ENCODE assay signal across 20 mouse cellular contexts in the genomic region with DNA sequence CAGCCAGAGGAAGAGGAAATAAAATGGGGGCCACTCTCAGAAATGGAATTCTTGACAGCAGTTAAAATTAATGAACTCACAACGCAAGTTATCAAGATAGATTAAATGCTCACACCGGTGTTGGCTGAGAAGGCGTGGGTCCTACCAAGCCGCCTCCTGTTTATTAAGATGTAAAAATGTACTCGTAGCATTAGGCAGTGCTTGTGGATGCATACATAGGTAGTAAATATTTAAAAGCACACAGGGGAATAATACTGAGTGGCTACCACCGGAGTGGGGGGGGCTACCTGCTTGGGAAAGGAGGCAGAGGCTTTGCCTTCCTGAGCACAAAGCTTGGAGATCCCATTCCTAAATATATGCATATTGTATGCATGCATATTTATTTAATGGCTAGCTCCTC.
"Had no signal": no experiment of that assay in that cellular context is flagged by ENCODE, and none has a peak within 500 bp of the region (broad histone marks: within the 10 kb centered on the region; RNA-seq: fewer than 3 reads in every experiment).

No protein-coding gene starts in this region.

- DNase-seq: kidney, adult 18-20 months; kidney, adult 9 months; kidney, postnatal 14 days; left cerebral cortex, postnatal 4 days; liver, postnatal 0 days; lung, embryonic 14.5 days; right cerebral cortex, adult 18-20 months; right cerebral cortex, postnatal 14 days; thymus, adult 2 months; thymus, postnatal 25 days had no signal

- H3K27ac ChIP-seq: limb, embryonic 12.5 days; limb, embryonic 15.5 days; liver, embryonic 14.5 days; macrophage; stomach, postnatal 0 days had no signal

- H3K36me3 ChIP-seq: limb, embryonic 12.5 days; limb, embryonic 15.5 days had no signal

- H3K4me3 ChIP-seq: limb, embryonic 12.5 days; limb, embryonic 15.5 days; myocyte had no signal

- ATAC-seq: inflammation-experienced regulatory T-cells, adult 6 months; intestine, embryonic 16.5 days; liver, postnatal 0 days; lung, postnatal 0 days had no signal

- H3K9ac ChIP-seq: limb, embryonic 12.5 days; limb, embryonic 15.5 days; liver, embryonic 14.5 days; liver, postnatal 0 days; lung, embryonic 14.5 days had no signal

- H3K9me3 ChIP-seq: limb, embryonic 12.5 days; limb, embryonic 15.5 days had no signal

- H3K4me2 ChIP-seq: limb, embryonic 12.5 days; limb, embryonic 15.5 days; liver, embryonic 11.5 days; lung, embryonic 14.5 days had no signal
